Mouse (Mus musculus): ENCODE measurements around the gene Vars. TPM values are rescaled to one million over a fixed set of nuclear protein-coding genes. Genes with fewer than 3 reads are reported as not detected.

Vars gene
- total and polyA plus RNA-seq, 3 experiments, result 90.3 to 280 (median 277) TPM

DNA sequence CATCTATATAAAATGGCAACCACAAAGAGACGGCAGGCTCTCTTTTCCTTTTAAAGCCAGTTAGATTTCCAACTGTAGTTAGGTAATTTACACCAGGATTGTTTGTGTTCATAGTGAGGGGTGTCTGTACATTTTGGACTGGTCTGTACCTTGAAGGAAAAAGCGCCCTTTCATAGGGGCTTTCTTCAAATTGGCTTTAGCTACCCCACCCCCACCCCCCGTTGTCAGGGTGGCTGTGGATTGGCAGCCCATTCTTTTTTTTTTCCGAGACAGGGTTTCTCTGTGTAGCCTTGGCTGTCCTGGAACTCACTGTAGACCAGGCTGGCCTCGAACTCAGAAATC, 3.7 kb upstream of the Vars start:
- Histone ChIP-seq H3K27ac (ENCODE audit: insufficient read depth, low read depth) (no peak overlapping the region), H3K4me3 (replicated peaks in 1 of 3; ENCODE audit: low read depth in 2 of 3, low read length in 2 of 3, poor library complexity in 1 of 3) (peak overlapping the region in 1 of 3 experiments; percentile 59), H3K79me2 (replicated peaks; ENCODE audit: control insufficient read depth, extremely low read depth, insufficient read depth, poor library complexity, severe bottlenecking) (no peaks in the 10 kb centered on the region), H3K4me2 (ENCODE audit: insufficient read depth, low read depth, poor library complexity, severe bottlenecking) (no peak overlapping the region), H3K36me3 (replicated peaks in 1 of 2; ENCODE audit: control insufficient read depth in 1 of 2, insufficient read depth in 1 of 2, low read length in 1 of 2) (peaks cover 42 to 53% of the 10 kb centered on the region in 2 experiments), H3K9ac (ENCODE audit: insufficient read depth, low read depth) (no peak overlapping the region), H3K27me3 (replicated peaks) (no peaks in the 10 kb centered on the region), H3K4me1 (ENCODE audit: control insufficient read depth in 1 of 2, insufficient read depth in 2 of 2) (peaks cover 4 to 5% of the 10 kb centered on the region in 2 experiments; a peak in 1 of 4 replicates), H3K9me3 (replicated peaks; ENCODE audit: low read length) (peaks cover 36% of the 10 kb centered on the region)
- no peak for TF ChIP-seq MAFK (IDR thresholded peaks at IDR 0.05; ENCODE audit: insufficient replicate concordance, low read length)
- TF ChIP-seq RAD21 (IDR thresholded peaks at IDR 0.05; ENCODE audit: low read depth, low read length), result no peak
- TF ChIP-seq TBP (conservative IDR thresholded peaks at IDR 0.05; ENCODE audit: low read depth, low read length), result no peak
- TF ChIP-seq ELF1 (IDR thresholded peaks at IDR 0.05; ENCODE audit: low read depth, low read length), result no peak
- no peak for TF ChIP-seq USF2 (conservative IDR thresholded peaks at IDR 0.05; ENCODE audit: low read depth, low read length)
- no peak for TF ChIP-seq MAX (IDR thresholded peaks at IDR 0.05; ENCODE audit: low read length)
- no peak for TF ChIP-seq E2F4 (IDR thresholded peaks at IDR 0.05; ENCODE audit: insufficient replicate concordance, low read depth, low read length)
- no peak for TF ChIP-seq HCFC1 (IDR thresholded peaks at IDR 0.05; ENCODE audit: low read depth, low read length)
- 0 out of 2 replicates have a peak, but pooled peaks have one; percentile 22 for TF ChIP-seq NELFE (IDR thresholded peaks at IDR 0.05; ENCODE audit: low read depth, low read length)
- TF ChIP-seq ETS1 (conservative IDR thresholded peaks at IDR 0.05; ENCODE audit: low read depth, low read length), result no peak
- no peak for TF ChIP-seq SIN3A (IDR thresholded peaks at IDR 0.05; ENCODE audit: low read length)
- no peak for TF ChIP-seq JUND (conservative IDR thresholded peaks at IDR 0.05; ENCODE audit: low read depth, low read length)
- TF ChIP-seq ZMIZ1 (IDR thresholded peaks at IDR 0.05; ENCODE audit: low read depth, low read length), result no peak; the same call in 1 of the 2 replicates
- TF ChIP-seq KAT2A (IDR thresholded peaks at IDR 0.05; ENCODE audit: insufficient replicate concordance, low read length), result no peak
- no peak for TF ChIP-seq JUN (IDR thresholded peaks at IDR 0.05; ENCODE audit: insufficient read depth, low read depth, low read length)
- no peak for TF ChIP-seq MEF2A (IDR thresholded peaks at IDR 0.05; ENCODE audit: borderline replicate concordance, low read depth, low read length)
- TF ChIP-seq MXI1 (IDR thresholded peaks at IDR 0.05; ENCODE audit: low read depth, low read length), result no peak
- TF ChIP-seq RCOR1 (conservative IDR thresholded peaks at IDR 0.05; ENCODE audit: low read depth, low read length), result 0 out of 2 replicates have a peak, but pooled peaks have one; percentile 50
- TF ChIP-seq NRF1 (IDR thresholded peaks at IDR 0.05; ENCODE audit: low read depth, low read length), result no peak
- TF ChIP-seq TCF12 (IDR thresholded peaks at IDR 0.05; ENCODE audit: low read depth, low read length), result no peak
- no peak for TF ChIP-seq UBTF (IDR thresholded peaks at IDR 0.05; ENCODE audit: low read depth, low read length)
- no peak for TF ChIP-seq MAZ (IDR thresholded peaks at IDR 0.05; ENCODE audit: low read depth, low read length)
- peak; percentile 67 for TF ChIP-seq POLR2AphosphoS2 (IDR thresholded peaks at IDR 0.05; ENCODE audit: low read depth, low read length)
- TF ChIP-seq CHD2 (IDR thresholded peaks at IDR 0.05; ENCODE audit: low read length), result peak; percentile 14; the same call in 1 of the 2 replicates
- no peak for TF ChIP-seq CHD1 (IDR thresholded peaks at IDR 0.05; ENCODE audit: low read depth, low read length)
- no peak for TF ChIP-seq USF1 (IDR thresholded peaks at IDR 0.05; ENCODE audit: low read depth, low read length)
- TF ChIP-seq MYC (IDR thresholded peaks at IDR 0.05; ENCODE audit: low read depth, low read length), result no peak
- TF ChIP-seq BHLHE40 (IDR thresholded peaks at IDR 0.05; ENCODE audit: low read depth, low read length), result no peak
- no peak for TF ChIP-seq SMC3 (IDR thresholded peaks at IDR 0.05; ENCODE audit: low read depth, low read length)
- TF ChIP-seq IRF4 (IDR thresholded peaks at IDR 0.05; ENCODE audit: low read depth, low read length), result no peak
- 0 out of 2 replicates have a peak, but pooled peaks have one; percentile 13 for TF ChIP-seq ZNF384 (IDR thresholded peaks at IDR 0.05; ENCODE audit: low read depth, low read length)
- no peak for TF ChIP-seq ZC3H11A (IDR thresholded peaks at IDR 0.05; ENCODE audit: low read depth, low read length)
- no peak for TF ChIP-seq PAX5 (IDR thresholded peaks at IDR 0.05; ENCODE audit: low read length)
- TF ChIP-seq CTCF (conservative IDR thresholded peaks at IDR 0.05 in 1 of 2, IDR thresholded peaks at IDR 0.05 in 1 of 2; ENCODE audit: low read depth in 2 of 2, low read length in 2 of 2), result no peak
- peak; percentile 13 for TF ChIP-seq POLR2A (IDR thresholded peaks at IDR 0.05; ENCODE audit: low read depth, low read length)
- no peak for TF ChIP-seq GABPA (IDR thresholded peaks at IDR 0.05; ENCODE audit: insufficient replicate concordance, low read depth, low read length)
- no peak for TF ChIP-seq ZKSCAN1 (IDR thresholded peaks at IDR 0.05; ENCODE audit: borderline replicate concordance, low read depth, low read length)
- no peak for TF ChIP-seq EP300 (IDR thresholded peaks at IDR 0.05; ENCODE audit: low read length)
- dilution Hi-C loops (cut with MboI; ENCODE audit: extremely low pct_ligation_motif_present, extremely low pct_unique_long_range_greater_than_20kb, low sequenced_read_pairs) (no loop called here), in situ Hi-C loops (cut with MboI; ENCODE audit: low pct_ligation_motif_present, low pct_unique_long_range_greater_than_20kb, low sequenced_read_pairs) (no loop called here)
- no peak for DNase-seq (ENCODE audit: extremely low read depth)
